In the genomic region with DNA sequence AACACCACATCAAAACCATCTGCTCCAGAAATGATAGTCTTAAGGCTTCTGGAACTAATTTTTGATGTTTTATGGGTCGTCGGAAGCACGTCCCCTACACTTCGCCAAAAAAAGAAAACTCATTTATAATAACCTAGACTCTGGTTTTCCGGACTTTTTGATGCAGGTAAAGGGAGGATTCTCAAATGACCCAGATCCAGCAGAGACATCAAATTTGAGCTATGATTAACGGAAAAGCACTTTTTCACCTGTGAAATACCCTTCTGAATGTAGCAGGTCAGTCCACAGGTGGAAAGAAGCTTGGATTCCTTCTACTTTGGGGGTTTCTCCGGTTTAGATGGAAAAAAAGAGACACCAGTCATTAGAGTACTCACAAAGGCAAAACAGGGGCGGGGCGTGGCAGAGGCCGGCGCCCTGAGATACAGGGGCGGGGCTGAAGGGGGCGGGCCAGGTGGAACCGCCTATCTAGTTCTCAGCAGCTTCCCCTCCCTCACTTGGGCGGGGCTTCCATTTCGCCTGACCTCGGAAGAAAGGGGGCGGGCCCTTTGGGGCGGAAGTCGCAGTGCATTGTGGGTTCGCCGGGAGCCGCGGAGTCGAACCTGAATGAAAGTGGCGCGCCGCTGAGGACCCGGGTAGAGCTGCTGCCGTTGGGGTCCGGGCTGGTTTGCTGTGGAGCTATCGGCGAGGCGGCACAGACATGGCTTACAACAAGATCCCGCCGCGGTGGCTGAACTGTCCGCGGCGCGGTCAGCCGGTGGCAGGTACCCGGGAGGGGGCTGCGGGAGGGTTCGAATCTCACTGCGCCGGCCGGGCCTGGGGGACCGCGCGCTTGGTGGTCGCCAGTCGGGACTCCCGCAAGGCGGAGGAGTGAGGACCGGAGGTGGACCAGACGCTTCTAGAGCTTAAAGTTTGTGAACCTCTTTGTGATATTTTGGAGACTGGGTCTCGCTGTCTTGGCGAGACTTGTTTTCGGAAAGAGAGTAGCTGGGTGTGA, we compare ENCODE assay signal across 8 mouse cellular contexts. TPM values are rescaled to one million over a fixed set of nuclear protein-coding genes. Genes with fewer than 3 reads are reported as not detected.
A peak's percentile ranks its signal among the peaks of the same experiment; 100 is the strongest.
DNase-seq lines count a peak whose midpoint lies in the region; ATAC-seq lines count a peak whose summit lies in the region.

Gene Rngtt (plus strand): TSS at position 548 of the 994 bp plus-strand sequence.

- ATAC-seq in erythroblast, adult 5-6 weeks (replicated peaks; ENCODE audit: low FRiP score, poor library complexity, severe bottlenecking): peak; percentile 94
- peak; percentile 96 for ATAC-seq in kidney, embryonic 15.5 days (replicated peaks; ENCODE audit: low FRiP score)
- peak; percentile 99 for ATAC-seq in monocyte, adult 5-6 weeks (replicated peaks; ENCODE audit: insufficient number of reproducible peaks, low FRiP score, low TSS enrichment, poor library complexity, severe bottlenecking)

- WGBS in heart, embryonic 10.5 days: 4% methylated on average over 60 of the region's 60 CpGs
- 4% methylated on average over 60 of the region's 60 CpGs for WGBS in kidney, embryonic 15.5 days

- no peaks in the 10 kb centered on the region for H3K36me3 ChIP-seq in heart, embryonic 10.5 days
- H3K36me3 ChIP-seq in kidney, embryonic 15.5 days: 0 out of 2 replicates have a peak, but pooled peaks cover 5% of the 10 kb centered on the region

- H3K9me3 ChIP-seq in heart, embryonic 10.5 days: no peaks in the 10 kb centered on the region
- H3K9me3 ChIP-seq in kidney, embryonic 15.5 days (replicated peaks): no peaks in the 10 kb centered on the region

- peak within 1 kb of the TSS; percentile 69 for H3K4me2 ChIP-seq in kidney, embryonic 15.5 days

- peak; percentile 99 for DNase-seq in B cell, adult 2 months
- DNase-seq in brain, adult 2 months (ENCODE audit: low read depth, low spot score): peak; percentile 98
- peak; percentile 98 for DNase-seq in heart, embryonic 10.5 days (ENCODE audit: low spot score)
- DNase-seq in liver: peak; percentile 100
- peak; percentile 98 to 99 for DNase-seq in spleen, postnatal 4 days (ENCODE audit: low spot score in 2 of 2)

- H3K4me1 ChIP-seq in heart, embryonic 10.5 days: peaks cover 5% of the 10 kb centered on the region; the same call in 1 of the 2 replicates
- H3K4me1 ChIP-seq in kidney, embryonic 15.5 days: peaks cover 14% of the 10 kb centered on the region

- H3K9ac ChIP-seq in kidney, embryonic 15.5 days: peak within 1 kb of the TSS; percentile 73

- peak within 1 kb of the TSS; percentile 92 for H3K27ac ChIP-seq in heart, embryonic 10.5 days
- H3K27ac ChIP-seq in kidney, embryonic 15.5 days: peak within 1 kb of the TSS; percentile 75

- H3K27me3 ChIP-seq in heart, embryonic 10.5 days (ENCODE audit: insufficient read depth, poor library complexity, severe bottlenecking): no peaks in the 10 kb centered on the region
- H3K27me3 ChIP-seq in kidney, embryonic 15.5 days: no peaks in the 10 kb centered on the region

- peak within 1 kb of the TSS; percentile 84 for H3K4me3 ChIP-seq in heart, embryonic 10.5 days
- peak within 1 kb of the TSS; percentile 87 for H3K4me3 ChIP-seq in kidney, embryonic 15.5 days (replicated peaks)

RNA-seq across cellular contexts. Expression of gene Rngtt, which starts in this region (rescaled TPM):
- 55.8 and 61.3 TPM in 2 replicates for total RNA-seq in erythroblast, adult 5-6 weeks (2015; ENCODE audit: low replicate concordance)
- 109 and 206 TPM in 2 replicates for total RNA-seq in erythroblast, adult 5-6 weeks (2017; ENCODE audit: low replicate concordance)
- polyA plus RNA-seq in heart, embryonic 10.5 days (2016; fragmentation: Nextera tagmentation; extraction: Ambion mirVana): 22.2 and 28.3 TPM in 2 replicates
- polyA plus RNA-seq in kidney, embryonic 15.5 days (2015; fragmentation: Nextera tagmentation; extraction: Ambion mirVana): 25.3 and 26.4 TPM in 2 replicates
- total RNA-seq in monocyte, adult 5-6 weeks (2017): 56.6 to 90.0 TPM (median 57.3 TPM) in 3 replicates

Comparison
In these comparisons a context has a peak if more than half of its experiments do, and no peak if none do; other contexts are left out.
1. Peak in every context shown above with its lines: DNase-seq, ATAC-seq, H3K4me3 ChIP-seq and H3K27ac ChIP-seq.